Mouse (Mus musculus): ENCODE measurements around the gene Rps3a1. TPM values are rescaled to one million over a fixed set of nuclear protein-coding genes. Genes with fewer than 3 reads are reported as not detected.
A peak's percentile ranks its signal among the peaks of the same experiment; 100 is the strongest.

The Rps3a1 gene
- polyA plus RNA-seq (2014; fragmentation: Nextera tagmentation; extraction: Ambion mirVana): 1,488 and 1,507 TPM in 2 replicates

GRCm38 (mm10) chr3:86142263-86142933, at the start of gene Rps3a1:
TSS of gene Rps3a1 (minus strand) at chr3:86142702.
- H3K4me2 ChIP-seq (ENCODE audit: low read depth, low read length): peak within 1 kb of the TSS; percentile 88
- H3K36me3 ChIP-seq (ENCODE audit: control insufficient read depth, insufficient read depth, low read length): peaks cover 42% of the 10 kb centered on the region
- under 1% methylated on average over 30 of the region's 77 CpGs for WGBS
- H3K9ac ChIP-seq (ENCODE audit: low read depth, low read length): peak within 1 kb of the TSS; percentile 100
- DNase-seq (ENCODE audit: low spot score) (peak; percentile 98), ATAC-seq (ENCODE audit: low read depth) (peak; percentile 97)
- H3K4me1 ChIP-seq (ENCODE audit: control insufficient read depth, insufficient read depth, low read length): peaks cover 7% of the 10 kb centered on the region
- no peaks in the 10 kb centered on the region for H3K9me3 ChIP-seq (ENCODE audit: control insufficient read depth, low read length)
- peak within 1 kb of the TSS; percentile 92 for H3K27ac ChIP-seq (replicated peaks; ENCODE audit: low read depth, low read length)
- H3K4me3 ChIP-seq (ENCODE audit: low read depth, low read length): peak within 1 kb of the TSS; percentile 99
- H3K27me3 ChIP-seq (replicated peaks; ENCODE audit: control insufficient read depth, insufficient read depth, low read length): no peaks in the 10 kb centered on the region

- no peak overlapping the region for H3K4me3 ChIP-seq (ENCODE audit: low read depth, low read length)
- ATAC-seq (ENCODE audit: low read depth) (no peak), DNase-seq (ENCODE audit: low spot score) (no peak)
- H3K4me1 ChIP-seq (ENCODE audit: control insufficient read depth, insufficient read depth, low read length): no peaks in the 10 kb centered on the region
- H3K27me3 ChIP-seq (replicated peaks; ENCODE audit: control insufficient read depth, insufficient read depth, low read length): no peaks in the 10 kb centered on the region
- 39% methylated on average over 5 of the region's 5 CpGs for WGBS
- H3K27ac ChIP-seq (replicated peaks; ENCODE audit: low read depth, low read length): no peak overlapping the region
- no peaks in the 10 kb centered on the region for H3K36me3 ChIP-seq (ENCODE audit: control insufficient read depth, insufficient read depth, low read length)
- no peak overlapping the region for H3K4me2 ChIP-seq (ENCODE audit: low read depth, low read length)
- no peaks in the 10 kb centered on the region for H3K9me3 ChIP-seq (ENCODE audit: control insufficient read depth, low read length)
- no peak overlapping the region for H3K9ac ChIP-seq (ENCODE audit: low read depth, low read length)
These were observed 45.4 kb upstream of the Rps3a1 start for GRCm38 (mm10) chr3:86187736-86188389.

- H3K9ac ChIP-seq (ENCODE audit: low read depth, low read length): no peak overlapping the region
- no peaks in the 10 kb centered on the region for H3K36me3 ChIP-seq (ENCODE audit: control insufficient read depth, insufficient read depth, low read length)
- no peaks in the 10 kb centered on the region for H3K4me1 ChIP-seq (ENCODE audit: control insufficient read depth, insufficient read depth, low read length)
- no peak overlapping the region for H3K4me3 ChIP-seq (ENCODE audit: low read depth, low read length)
- H3K27ac ChIP-seq (replicated peaks; ENCODE audit: low read depth, low read length): no peak overlapping the region
- H3K9me3 ChIP-seq (ENCODE audit: control insufficient read depth, low read length): no peaks in the 10 kb centered on the region
- no peak for ATAC-seq (ENCODE audit: low read depth)
- no peak for DNase-seq (ENCODE audit: low spot score)
- H3K27me3 ChIP-seq (replicated peaks; ENCODE audit: control insufficient read depth, insufficient read depth, low read length): no peaks in the 10 kb centered on the region
- WGBS: 89% methylated on average over 7 of the region's 7 CpGs
- no peak overlapping the region for H3K4me2 ChIP-seq (ENCODE audit: low read depth, low read length)
These were observed 42.0 kb upstream of the Rps3a1 start for GRCm38 (mm10) chr3:86184546-86184945.

- no peak for ATAC-seq (ENCODE audit: low read depth)
- Histone ChIP-seq H3K4me3 (ENCODE audit: low read depth, low read length) (no peak overlapping the region), H3K27me3 (replicated peaks; ENCODE audit: control insufficient read depth, insufficient read depth, low read length) (no peaks in the 10 kb centered on the region), H3K9ac (ENCODE audit: low read depth, low read length) (no peak overlapping the region), H3K27ac (replicated peaks; ENCODE audit: low read depth, low read length) (no peak overlapping the region), H3K4me1 (ENCODE audit: control insufficient read depth, insufficient read depth, low read length) (no peaks in the 10 kb centered on the region), H3K36me3 (ENCODE audit: control insufficient read depth, insufficient read depth, low read length) (no peaks in the 10 kb centered on the region), H3K4me2 (ENCODE audit: low read depth, low read length) (no peak overlapping the region), H3K9me3 (ENCODE audit: control insufficient read depth, low read length) (no peaks in the 10 kb centered on the region)
- no peak for DNase-seq (ENCODE audit: low spot score)
- 70% methylated on average over 5 of the region's 5 CpGs for WGBS
These were observed 38.6 kb upstream of the Rps3a1 start for GRCm38 (mm10) chr3:86181107-86181506.

GRCm38 (mm10) chr3:86179714-86180113, 37.2 kb upstream of the Rps3a1 start:
- Histone ChIP-seq H3K27ac (replicated peaks; ENCODE audit: low read depth, low read length) (no peak overlapping the region), H3K4me2 (ENCODE audit: low read depth, low read length) (no peak overlapping the region)
- 88% methylated on average over 7 of the region's 7 CpGs for WGBS

GRCm38 (mm10) chr3:86168841-86169425, 26.4 kb upstream of the Rps3a1 start:
- Histone ChIP-seq H3K4me1 (ENCODE audit: control insufficient read depth, insufficient read depth, low read length) (no peaks in the 10 kb centered on the region), H3K36me3 (ENCODE audit: control insufficient read depth, insufficient read depth, low read length) (no peaks in the 10 kb centered on the region), H3K27ac (replicated peaks; ENCODE audit: low read depth, low read length) (no peak overlapping the region), H3K9me3 (ENCODE audit: control insufficient read depth, low read length) (no peaks in the 10 kb centered on the region), H3K27me3 (replicated peaks; ENCODE audit: control insufficient read depth, insufficient read depth, low read length) (no peaks in the 10 kb centered on the region), H3K4me2 (ENCODE audit: low read depth, low read length) (no peak overlapping the region), H3K4me3 (ENCODE audit: low read depth, low read length) (no peak overlapping the region), H3K9ac (ENCODE audit: low read depth, low read length) (no peak overlapping the region)
- ATAC-seq (ENCODE audit: low read depth) (no peak), DNase-seq (ENCODE audit: low spot score) (no peak)
- WGBS: 64% methylated on average over 8 of the region's 8 CpGs

More at GRCm38 (mm10) chr3:86179714-86180113, 37.2 kb upstream of the Rps3a1 start:
- H3K9me3 ChIP-seq (ENCODE audit: control insufficient read depth, low read length): no peaks in the 10 kb centered on the region
- H3K4me1 ChIP-seq (ENCODE audit: control insufficient read depth, insufficient read depth, low read length): no peaks in the 10 kb centered on the region
- ATAC-seq (ENCODE audit: low read depth): no peak
- no peak overlapping the region for H3K9ac ChIP-seq (ENCODE audit: low read depth, low read length)
- H3K36me3 ChIP-seq (ENCODE audit: control insufficient read depth, insufficient read depth, low read length): no peaks in the 10 kb centered on the region
- no peak overlapping the region for H3K4me3 ChIP-seq (ENCODE audit: low read depth, low read length)
- DNase-seq (ENCODE audit: low spot score): no peak
- H3K27me3 ChIP-seq (replicated peaks; ENCODE audit: control insufficient read depth, insufficient read depth, low read length): no peaks in the 10 kb centered on the region

- Histone ChIP-seq H3K27ac (replicated peaks; ENCODE audit: low read depth, low read length) (no peak overlapping the region), H3K36me3 (ENCODE audit: control insufficient read depth, insufficient read depth, low read length) (no peaks in the 10 kb centered on the region), H3K9me3 (ENCODE audit: control insufficient read depth, low read length) (no peaks in the 10 kb centered on the region), H3K27me3 (replicated peaks; ENCODE audit: control insufficient read depth, insufficient read depth, low read length) (no peaks in the 10 kb centered on the region), H3K9ac (ENCODE audit: low read depth, low read length) (no peak overlapping the region), H3K4me3 (ENCODE audit: low read depth, low read length) (no peak overlapping the region), H3K4me1 (ENCODE audit: control insufficient read depth, insufficient read depth, low read length) (peaks cover 5% of the 10 kb centered on the region; the same call in 1 of the 2 replicates), H3K4me2 (ENCODE audit: low read depth, low read length) (no peak overlapping the region)
- DNase-seq (ENCODE audit: low spot score) (peak; percentile 36), ATAC-seq (ENCODE audit: low read depth) (no peak)
- 45% methylated on average over 9 of the region's 9 CpGs for WGBS
These were observed 7.0 kb upstream of the Rps3a1 start for GRCm38 (mm10) chr3:86149521-86149920.

- WGBS: 68% methylated on average over 6 of the region's 6 CpGs
- H3K9ac ChIP-seq (ENCODE audit: low read depth, low read length): no peak overlapping the region
- H3K27ac ChIP-seq (replicated peaks; ENCODE audit: low read depth, low read length): no peak overlapping the region
- no peaks in the 10 kb centered on the region for H3K9me3 ChIP-seq (ENCODE audit: control insufficient read depth, low read length)
- ATAC-seq (ENCODE audit: low read depth) (no peak), DNase-seq (ENCODE audit: low spot score) (no peak)
- no peaks in the 10 kb centered on the region for H3K27me3 ChIP-seq (replicated peaks; ENCODE audit: control insufficient read depth, insufficient read depth, low read length)
- H3K4me3 ChIP-seq (ENCODE audit: low read depth, low read length): no peak overlapping the region
- no peak overlapping the region for H3K4me2 ChIP-seq (ENCODE audit: low read depth, low read length)
- H3K36me3 ChIP-seq (ENCODE audit: control insufficient read depth, insufficient read depth, low read length): no peaks in the 10 kb centered on the region
- peaks cover 5% of the 10 kb centered on the region; the same call in 1 of the 2 replicates for H3K4me1 ChIP-seq (ENCODE audit: control insufficient read depth, insufficient read depth, low read length)
These were observed 6.6 kb upstream of the Rps3a1 start for GRCm38 (mm10) chr3:86149063-86149462.
